Mouse (Mus musculus) liver, adult 2 months (tissue): Measurements from ENCODE around the gene Chl1. TPM values are rescaled to one million over a fixed set of nuclear protein-coding genes. Genes with fewer than 3 reads are reported as not detected.
A peak's percentile ranks its signal among the peaks of the same experiment; 100 is the strongest.

ENCODE experiments used
- DNase-seq: peaks from one replicate; pipeline ENCODE4 v3.0.0-alpha.2; 2011; ENCODE audit warnings: low read depth, low spot score; ENCODE audit errors: extremely low read depth
- H3K27ac ChIP-seq: fragments of 200-500 bp; replicated peaks from 2 replicates; pipeline ENCODE4 v1.5.1; 2012; ENCODE audit warnings: low read depth, mild to moderate bottlenecking, control low read depth, inconsistent platforms, low read length; ENCODE audit not compliant: insufficient read depth
- H3K27me3 ChIP-seq: fragments of 200-500 bp; 2 replicates; pipeline ENCODE4 v1.6.1; 2012; ENCODE audit warnings: mild to moderate bottlenecking, moderate library complexity, low read length, inconsistent platforms; ENCODE audit not compliant: control insufficient read depth, insufficient read depth
- H3K36me3 ChIP-seq: fragments of 200-500 bp; 2 replicates; pipeline ENCODE4 v1.6.1; 2012; ENCODE audit warnings: low read length, inconsistent platforms; ENCODE audit not compliant: control insufficient read depth, insufficient read depth
- H3K4me1 ChIP-seq: fragments of 200-500 bp; 2 replicates; pipeline ENCODE4 v1.6.1; 2011; ENCODE audit warnings: low read length; ENCODE audit not compliant: control insufficient read depth, insufficient read depth
- H3K4me3 ChIP-seq: fragments of 200-500 bp; 2 replicates; pipeline ENCODE4 v1.5.1; 2011; ENCODE audit warnings: low read depth, mild to moderate bottlenecking, control low read depth, low read length, moderate library complexity; ENCODE audit not compliant: insufficient read depth
- H3K79me2 ChIP-seq: fragments of 200-500 bp; 2 replicates; pipeline ENCODE4 v1.6.1; 2012; ENCODE audit warnings: inconsistent platforms, mild to moderate bottlenecking, low read length, moderate library complexity; ENCODE audit not compliant: control insufficient read depth, insufficient read depth
- H3K9ac ChIP-seq: fragments of 200-500 bp; 2 replicates; pipeline ENCODE4 v1.6.1; 2012; ENCODE audit warnings: low read depth, mild to moderate bottlenecking, control low read depth, inconsistent platforms, low read length
- CTCF ChIP-seq: fragments of 200-500 bp; IDR thresholded peaks from 2 replicates; pipeline ENCODE4 v1.5.1; 2011; ENCODE audit warnings: low read depth, low read length, control low read depth
- POLR2A ChIP-seq: fragments of 200-500 bp; IDR thresholded peaks from 2 replicates; pipeline ENCODE4 v1.6.1; 2011; ENCODE audit warnings: low read length, control low read depth; ENCODE audit not compliant: insufficient read depth; ENCODE audit errors: extremely low read depth
- WGBS: fragments of 180-500 bp; shearing (Covaris S2); methylation state at CpG from one replicate; pipeline ENCODE4 v1.1.7; 2018; 5-methylcytosine and 5-hydroxymethylcytosine counted together
- polyA plus RNA-seq: library from polyadenylated mRNA; depleted of rRNA; stranded (reverse); fragments of >200 nt; gene quantifications from 2 replicates; pipeline ENCODE4 v1.2.3, GENCODE M21; 2012
- total RNA-seq: library from RNA; depleted of rRNA; stranded (reverse); fragments of >200 nt; gene quantifications from 2 replicates; pipeline ENCODE4 v1.2.3, GENCODE M21; 2014

Chl1 gene
- total and polyA plus RNA-seq, 2 experiments: under 0.01 TPM; not detected in 1

- no peak for DNase-seq
- Histone ChIP-seq H3K4me1 (no peaks in the 10 kb centered on the region), H3K27ac (no peak overlapping the region), H3K79me2 (no peaks in the 10 kb centered on the region), H3K27me3 (no peaks in the 10 kb centered on the region), H3K9ac (no peak overlapping the region), H3K36me3 (no peaks in the 10 kb centered on the region), H3K4me3 (no peak overlapping the region)
- 64% methylated on average over 4 of the region's 4 CpGs for WGBS
- TF ChIP-seq POLR2A: no peak
- no peak for TF ChIP-seq CTCF
Measured at GRCm38 (mm10) chr6:103549929-103550328, 39.5 kb downstream of the Chl1 start.

- no peak for DNase-seq
- H3K27ac ChIP-seq: no peak overlapping the region
- TF ChIP-seq POLR2A (no peak), CTCF (no peak)
- H3K36me3 ChIP-seq: no peaks in the 10 kb centered on the region
- 51% methylated on average over 5 of the region's 5 CpGs for WGBS
- no peaks in the 10 kb centered on the region for H3K27me3 ChIP-seq
- H3K4me1 ChIP-seq: no peaks in the 10 kb centered on the region
- no peak overlapping the region for H3K4me3 ChIP-seq
- H3K9ac ChIP-seq: no peak overlapping the region
- H3K79me2 ChIP-seq: no peaks in the 10 kb centered on the region
Measured at GRCm38 (mm10) chr6:103558037-103558893, 47.9 kb downstream of the Chl1 start.

- Histone ChIP-seq H3K27me3 (no peaks in the 10 kb centered on the region), H3K36me3 (no peaks in the 10 kb centered on the region), H3K9ac (no peak overlapping the region), H3K4me1 (no peaks in the 10 kb centered on the region), H3K27ac (no peak overlapping the region), H3K4me3 (no peak overlapping the region), H3K79me2 (no peaks in the 10 kb centered on the region)
- peak; percentile 33 for DNase-seq
- WGBS: 18% methylated on average over 3 of the region's 3 CpGs
- TF ChIP-seq POLR2A: no peak
- TF ChIP-seq CTCF: no peak
Measured at GRCm38 (mm10) chr6:103558894-103559225, 48.5 kb downstream of the Chl1 start.

GRCm38 (mm10) chr6:103559344-103559743 lies 49.0 kb downstream of the Chl1 start:
- Histone ChIP-seq H3K4me1 (no peaks in the 10 kb centered on the region), H3K36me3 (no peaks in the 10 kb centered on the region), H3K4me3 (no peak overlapping the region), H3K79me2 (no peaks in the 10 kb centered on the region), H3K27me3 (no peaks in the 10 kb centered on the region), H3K9ac (no peak overlapping the region), H3K27ac (no peak overlapping the region)
- WGBS: 75% methylated on average over 2 of the region's 2 CpGs
- DNase-seq: no peak
- TF ChIP-seq POLR2A (no peak), CTCF (no peak)

GRCm38 (mm10) chr6:103564811-103565210 lies 54.4 kb downstream of the Chl1 start:
- WGBS: 79% methylated on average over 6 of the region's 6 CpGs
- H3K36me3 ChIP-seq: no peaks in the 10 kb centered on the region

GRCm38 (mm10) chr6:103567247-103567646 lies 56.9 kb downstream of the Chl1 start:
- Histone ChIP-seq H3K36me3 (no peaks in the 10 kb centered on the region), H3K4me3 (no peak overlapping the region), H3K27me3 (no peaks in the 10 kb centered on the region), H3K27ac (no peak overlapping the region), H3K4me1 (no peaks in the 10 kb centered on the region), H3K79me2 (no peaks in the 10 kb centered on the region), H3K9ac (no peak overlapping the region)
- DNase-seq: no peak
- no peak for TF ChIP-seq POLR2A
- no peak for TF ChIP-seq CTCF
- WGBS: 69% methylated on average over 2 of the region's 2 CpGs

More at GRCm38 (mm10) chr6:103564811-103565210, 54.4 kb downstream of the Chl1 start:
- Histone ChIP-seq H3K4me3 (no peak overlapping the region), H3K4me1 (no peaks in the 10 kb centered on the region), H3K27me3 (no peaks in the 10 kb centered on the region), H3K79me2 (no peaks in the 10 kb centered on the region), H3K27ac (no peak overlapping the region), H3K9ac (no peak overlapping the region)
- no peak for TF ChIP-seq POLR2A
- DNase-seq: no peak
